Mouse (Mus musculus) lung, embryonic 16.5 days (tissue): ENCODE data around the gene Smim12. TPM values are rescaled to one million over a fixed set of nuclear protein-coding genes. Genes with fewer than 3 reads are reported as not detected.
A peak's percentile ranks its signal among the peaks of the same experiment; 100 is the strongest.

Experiments used
- ATAC-seq: fragments of 200-750 bp; cut with Nextera tagmentation; 2 replicates; pipeline ENCODE4 v1.8.0; 2017; ENCODE audit warnings: low read depth, mild to moderate bottlenecking, moderate library complexity
- H3K27ac ChIP-seq: fragments of 300-500 bp; sonication (generic); 2 replicates; pipeline ENCODE4 v1.5.1; 2014; ENCODE audit warnings: mild to moderate bottlenecking, control low read depth, low read length
- H3K27me3 ChIP-seq: fragments of 300-500 bp; sonication (generic); 2 replicates; pipeline ENCODE4 v1.6.1; 2014; ENCODE audit warnings: low read depth, low read length, mixed read lengths; ENCODE audit not compliant: control insufficient read depth, insufficient read depth
- H3K36me3 ChIP-seq: fragments of 300-500 bp; sonication (generic); 2 replicates; pipeline ENCODE4 v1.6.1; 2014; ENCODE audit warnings: low read length; ENCODE audit not compliant: control insufficient read depth, insufficient read depth
- H3K4me1 ChIP-seq: fragments of 300-500 bp; sonication (generic); replicated peaks from 2 replicates; pipeline ENCODE4 v1.6.1; 2014; ENCODE audit warnings: low read length, mixed read lengths; ENCODE audit not compliant: control insufficient read depth, insufficient read depth
- H3K4me2 ChIP-seq: fragments of 300-500 bp; sonication (generic); 2 replicates; pipeline ENCODE4 v1.6.1; 2014; ENCODE audit warnings: low read depth, low read length, control low read depth
- H3K4me3 ChIP-seq: fragments of 300-500 bp; sonication (generic); 2 replicates; pipeline ENCODE4 v1.5.1; 2014; ENCODE audit warnings: mild to moderate bottlenecking, low read length, control low read depth
- H3K9ac ChIP-seq: fragments of 300-500 bp; sonication (generic); 2 replicates; pipeline ENCODE4 v1.6.1; 2014; ENCODE audit warnings: low read length, control low read depth
- H3K9me3 ChIP-seq: fragments of 300-500 bp; sonication (generic); 2 replicates; pipeline ENCODE4 v1.6.1; 2016; ENCODE audit warnings: low read length; ENCODE audit not compliant: control insufficient read depth
- WGBS: fragments of 180-500 bp; shearing (Covaris S2); extraction: QIAGEN DNeasy Blood & Tissue Kit; methylation state at CpG from one replicate; pipeline ENCODE4 v1.1.7; 2014; 5-methylcytosine and 5-hydroxymethylcytosine counted together
- polyA plus RNA-seq: library from polyadenylated mRNA; unstranded; fragments of >200 nt; fragmentation: Nextera tagmentation; extraction: Ambion mirVana; gene quantifications from 2 replicates; pipeline ENCODE4 v1.2.1, GENCODE M21; 2015

Gene Smim12
- polyA plus RNA-seq: 58.1 and 64.5 TPM in 2 replicates

- Histone ChIP-seq H3K4me1 (peaks cover 8% of the 10 kb centered on the region), H3K4me3 (peak within 1 kb of the TSS; percentile 84), H3K9ac (peak within 1 kb of the TSS; percentile 94), H3K9me3 (no peaks in the 10 kb centered on the region), H3K27ac (no peak within 1 kb of the TSS), H3K36me3 (peaks cover 4% of the 10 kb centered on the region), H3K27me3 (no peaks in the 10 kb centered on the region), H3K4me2 (peak within 1 kb of the TSS; percentile 68)
- under 1% methylated on average over 29 of the region's 29 CpGs for WGBS
- ATAC-seq: peak; percentile 99
Measured at GRCm38 (mm10) chr4:127243552-127243951, at the start of gene Smim12. Smim12 (plus strand) TSS chr4:127243784.

GRCm38 (mm10) chr4:127194477-127195269 is 48.9 kb upstream of the Smim12 start:
- no peak for ATAC-seq
- WGBS: 82% methylated on average over 25 of the region's 25 CpGs
- no peak overlapping the region for H3K27ac ChIP-seq

GRCm38 (mm10) chr4:127198609-127199008 is 45.0 kb upstream of the Smim12 start:
- H3K27ac ChIP-seq: no peak overlapping the region
- H3K36me3 ChIP-seq: no peaks in the 10 kb centered on the region
- no peak overlapping the region for H3K4me3 ChIP-seq
- H3K9me3 ChIP-seq: no peaks in the 10 kb centered on the region
- no peak for ATAC-seq
- no peak overlapping the region for H3K9ac ChIP-seq
- H3K4me1 ChIP-seq: no peaks in the 10 kb centered on the region
- H3K4me2 ChIP-seq: no peak overlapping the region
- WGBS: 32% methylated on average over 6 of the region's 6 CpGs
- H3K27me3 ChIP-seq: no peaks in the 10 kb centered on the region

More at GRCm38 (mm10) chr4:127194477-127195269, 48.9 kb upstream of the Smim12 start:
- Histone ChIP-seq H3K4me3 (no peak overlapping the region), H3K9ac (no peak overlapping the region), H3K9me3 (no peaks in the 10 kb centered on the region), H3K4me1 (no peaks in the 10 kb centered on the region), H3K27me3 (no peaks in the 10 kb centered on the region), H3K36me3 (no peaks in the 10 kb centered on the region), H3K4me2 (no peak overlapping the region)

GRCm38 (mm10) chr4:127199406-127199805 is 44.2 kb upstream of the Smim12 start:
- Histone ChIP-seq H3K27ac (no peak overlapping the region), H3K4me1 (no peaks in the 10 kb centered on the region), H3K9ac (no peak overlapping the region), H3K4me3 (no peak overlapping the region), H3K36me3 (no peaks in the 10 kb centered on the region), H3K27me3 (no peaks in the 10 kb centered on the region), H3K4me2 (no peak overlapping the region), H3K9me3 (no peaks in the 10 kb centered on the region)
- 58% methylated on average over 12 of the region's 12 CpGs for WGBS
- no peak for ATAC-seq

GRCm38 (mm10) chr4:127200164-127200722 is 43.3 kb upstream of the Smim12 start:
- no peak for ATAC-seq
- no peaks in the 10 kb centered on the region for H3K36me3 ChIP-seq
- no peak overlapping the region for H3K27ac ChIP-seq
- H3K4me2 ChIP-seq: no peak overlapping the region
- H3K9ac ChIP-seq: no peak overlapping the region
- H3K27me3 ChIP-seq: no peaks in the 10 kb centered on the region
- no peak overlapping the region for H3K4me3 ChIP-seq
- WGBS: 84% methylated on average over 12 of the region's 12 CpGs
- H3K4me1 ChIP-seq: no peaks in the 10 kb centered on the region
- no peaks in the 10 kb centered on the region for H3K9me3 ChIP-seq

- no peak overlapping the region for H3K27ac ChIP-seq
Measured at GRCm38 (mm10) chr4:127200769-127201617, 42.6 kb upstream of the Smim12 start.

GRCm38 (mm10) chr4:127203081-127203480 is 40.5 kb upstream of the Smim12 start:
- no peaks in the 10 kb centered on the region for H3K36me3 ChIP-seq
- no peaks in the 10 kb centered on the region for H3K9me3 ChIP-seq
- no peak overlapping the region for H3K4me3 ChIP-seq
- H3K4me2 ChIP-seq: no peak overlapping the region
- no peaks in the 10 kb centered on the region for H3K27me3 ChIP-seq
- no peak overlapping the region for H3K9ac ChIP-seq
- WGBS: 56% methylated on average over 1 of the region's 1 CpGs
- no peak for ATAC-seq
- H3K4me1 ChIP-seq: no peaks in the 10 kb centered on the region
- H3K27ac ChIP-seq: no peak overlapping the region

More at GRCm38 (mm10) chr4:127200769-127201617, 42.6 kb upstream of the Smim12 start:
- H3K9me3 ChIP-seq: no peaks in the 10 kb centered on the region
- no peaks in the 10 kb centered on the region for H3K27me3 ChIP-seq
- no peak overlapping the region for H3K4me3 ChIP-seq
- no peak overlapping the region for H3K9ac ChIP-seq
- H3K4me2 ChIP-seq: no peak overlapping the region
- 58% methylated on average over 13 of the region's 13 CpGs for WGBS
- no peak for ATAC-seq
- H3K4me1 ChIP-seq: no peaks in the 10 kb centered on the region
- no peaks in the 10 kb centered on the region for H3K36me3 ChIP-seq

- H3K4me3 ChIP-seq: no peak overlapping the region
- H3K4me1 ChIP-seq: no peaks in the 10 kb centered on the region
- H3K9me3 ChIP-seq: no peaks in the 10 kb centered on the region
- no peak overlapping the region for H3K9ac ChIP-seq
- no peak overlapping the region for H3K4me2 ChIP-seq
- ATAC-seq: no peak
- H3K36me3 ChIP-seq: no peaks in the 10 kb centered on the region
- 78% methylated on average over 9 of the region's 9 CpGs for WGBS
- no peak overlapping the region for H3K27ac ChIP-seq
- H3K27me3 ChIP-seq: peaks cover 18% of the 10 kb centered on the region
Measured at GRCm38 (mm10) chr4:127211318-127211717, 32.3 kb upstream of the Smim12 start.

- no peak; the same call in 1 of the 2 replicates for ATAC-seq
- no peaks in the 10 kb centered on the region for H3K4me1 ChIP-seq
- peaks cover 18% of the 10 kb centered on the region for H3K27me3 ChIP-seq
- H3K27ac ChIP-seq: no peak overlapping the region
- no peak overlapping the region for H3K9ac ChIP-seq
- no peaks in the 10 kb centered on the region for H3K36me3 ChIP-seq
- H3K9me3 ChIP-seq: no peaks in the 10 kb centered on the region
- WGBS: 20% methylated on average over 24 of the region's 28 CpGs
- no peak overlapping the region for H3K4me2 ChIP-seq
- no peak overlapping the region for H3K4me3 ChIP-seq
Measured at GRCm38 (mm10) chr4:127214510-127214909, 29.1 kb upstream of the Smim12 start.
